Mouse (Mus musculus) C2C12 (cell line): ENCODE measurements around the gene Kcnrg.

Experiments used
- CEBPB ChIP-seq: IDR thresholded peaks from one replicate; pipeline ENCODE4 v1.6.1; 2011; ENCODE audit warnings: low read depth, mild to moderate bottlenecking, control low read depth, moderate library complexity
- CTCF ChIP-seq: IDR thresholded peaks from one replicate; pipeline ENCODE4 v1.5.1; 2011; ENCODE audit not compliant: control insufficient read depth, insufficient read depth, insufficient read length
- FOSL1 ChIP-seq: IDR thresholded peaks from one replicate; pipeline ENCODE4 v1.8.0; 2011; ENCODE audit warnings: mild to moderate bottlenecking, low read length; ENCODE audit not compliant: poor library complexity, insufficient read depth, severe bottlenecking
- MAX ChIP-seq: IDR thresholded peaks from one replicate; pipeline ENCODE4 v1.6.1; 2011; ENCODE audit warnings: mild to moderate bottlenecking, control low read depth
- MYOD1 ChIP-seq: IDR thresholded peaks from one replicate; pipeline ENCODE4 v1.6.1; 2011; ENCODE audit warnings: low read depth; ENCODE audit not compliant: control insufficient read depth, insufficient read length
- MYOG ChIP-seq: IDR thresholded peaks from one replicate; pipeline ENCODE4 v1.6.1; 2011; ENCODE audit not compliant: control insufficient read depth, insufficient read length; ENCODE audit errors: extremely low read depth
- USF1 ChIP-seq: IDR thresholded peaks from one replicate; pipeline ENCODE4 v1.6.1; 2011; ENCODE audit warnings: low read depth, mild to moderate bottlenecking, control low read depth, moderate library complexity

DNA sequence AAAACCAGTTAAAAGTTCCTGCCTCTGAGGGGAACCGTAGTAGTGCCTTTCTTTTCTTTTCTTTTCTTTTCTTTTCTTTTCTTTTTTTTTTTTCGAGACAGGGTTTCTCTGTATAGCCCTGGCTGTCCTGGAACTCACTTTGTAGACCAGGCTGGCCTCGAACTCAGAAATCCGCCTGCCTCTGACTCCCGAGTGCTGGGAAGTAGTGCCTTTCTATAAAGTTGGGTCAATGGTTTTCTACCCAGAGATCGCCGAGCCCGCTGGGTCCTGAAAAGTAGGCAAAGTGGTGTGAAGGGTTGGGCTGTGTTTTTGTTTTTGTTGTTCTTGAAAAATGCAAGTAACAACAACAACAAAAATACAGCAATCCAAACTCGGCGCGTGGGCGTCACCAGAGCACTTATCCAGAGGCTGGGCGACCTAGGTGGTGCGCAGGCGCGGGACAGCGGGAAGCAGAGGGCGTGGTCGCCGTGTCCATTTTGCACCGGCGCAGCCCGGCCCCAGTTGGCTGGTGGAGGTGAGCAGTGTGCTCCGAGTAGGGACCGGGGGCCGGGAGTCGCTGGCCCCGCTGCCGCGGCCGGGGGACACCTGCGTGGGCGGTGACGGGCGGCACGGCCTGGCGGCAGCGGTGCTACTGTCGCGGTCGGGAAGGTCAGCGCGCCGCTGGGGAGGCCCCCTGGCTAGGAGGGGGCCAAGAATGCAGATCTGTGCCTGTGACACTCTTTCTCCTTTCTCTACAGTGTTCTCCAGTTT lies 8.0 kb upstream of the Kcnrg start:
- no peak for TF ChIP-seq CTCF
- TF ChIP-seq USF1, result no peak
- TF ChIP-seq MAX, result no peak
- TF ChIP-seq MYOG, result no peak
- no peak for TF ChIP-seq FOSL1
- TF ChIP-seq MYOD1, result no peak
- no peak for TF ChIP-seq CEBPB
